In the genomic region with DNA sequence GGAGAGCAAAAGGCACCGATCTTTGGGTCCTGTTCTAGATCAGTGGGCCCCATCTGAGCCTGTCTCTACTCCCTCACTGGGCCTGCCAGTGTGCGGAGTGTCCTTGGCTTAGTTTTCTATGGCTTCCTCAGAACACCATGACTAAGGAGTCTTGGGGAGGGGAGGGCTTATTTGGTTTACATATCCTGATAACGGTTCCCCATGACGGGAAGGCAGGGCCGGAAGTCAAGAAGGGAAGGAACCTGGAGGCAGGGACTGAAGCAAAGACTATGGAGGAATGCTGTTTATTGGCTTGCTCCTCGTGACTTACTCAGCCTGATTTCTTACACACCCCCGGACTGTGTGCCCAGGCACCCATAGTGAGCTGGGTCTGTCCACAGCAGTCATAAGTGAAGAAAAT, we compare ENCODE assay signal across 30 mouse cellular contexts. TPM values are rescaled to one million over a fixed set of nuclear protein-coding genes. Genes with fewer than 3 reads are reported as not detected.
DNase-seq lines count a peak whose midpoint lies in the region; ATAC-seq and TF ChIP-seq lines count a peak whose summit lies in the region.
"Had no signal": no experiment of that assay in that cellular context is flagged by ENCODE, and none has a peak within 500 bp of the region (broad histone marks: within the 10 kb centered on the region; RNA-seq: fewer than 3 reads in every experiment).

No protein-coding gene starts in this region.

- H3K9ac ChIP-seq in liver, embryonic 13.5 days, result no peak overlapping the region
- H3K9ac ChIP-seq: forebrain, embryonic 13.5 days; heart, embryonic 12.5 days; heart, embryonic 15.5 days; hindbrain, embryonic 13.5 days had no signal

- WGBS in embryonic facial prominence, embryonic 10.5 days, result 94% methylated on average over 7 of the region's 7 CpGs
- 61% methylated on average over 7 of the region's 7 CpGs for WGBS in liver, embryonic 13.5 days (ENCODE audit: insufficient replicate concordance)
- 77% methylated on average over 7 of the region's 7 CpGs for WGBS in lung, adult 2 months

- H3K4me1 ChIP-seq in megakaryocyte, embryonic 14.5 days, result peaks cover 21% of the 10 kb centered on the region
- H3K4me1 ChIP-seq in embryonic facial prominence, embryonic 10.5 days, result peaks cover 22% of the 10 kb centered on the region
- H3K4me1 ChIP-seq in liver, embryonic 13.5 days (replicated peaks), result peaks cover 28% of the 10 kb centered on the region
- H3K4me1 ChIP-seq in lung, adult 2 months (ENCODE audit: control insufficient read depth, insufficient read depth, low read length), result peaks cover 7% of the 10 kb centered on the region

- ATAC-seq in megakaryocyte, adult 5-6 weeks (ENCODE audit: poor library complexity, severe bottlenecking), result no peak
- no peak for ATAC-seq in liver, embryonic 13.5 days (ENCODE audit: low read depth)
- ATAC-seq: forebrain, embryonic 13.5 days; forebrain, embryonic 16.5 days; hindbrain, embryonic 16.5 days; inflammation-experienced regulatory T-cells, adult 6 months; intestine, embryonic 16.5 days had no signal

- no peaks in the 10 kb centered on the region for H3K36me3 ChIP-seq in megakaryocyte, embryonic 14.5 days (replicated peaks; ENCODE audit: low read length)
- no peaks in the 10 kb centered on the region for H3K36me3 ChIP-seq in embryonic facial prominence, embryonic 10.5 days (replicated peaks)
- no peaks in the 10 kb centered on the region for H3K36me3 ChIP-seq in liver, embryonic 13.5 days
- H3K36me3 ChIP-seq: forebrain, embryonic 10.5 days; heart, embryonic 12.5 days; heart, embryonic 15.5 days; hindbrain, embryonic 10.5 days; hindbrain, embryonic 13.5 days had no signal

- TF ChIP-seq POLR2A in lung, adult 2 months (IDR thresholded peaks at IDR 0.05; ENCODE audit: borderline replicate concordance, extremely low read depth, low read depth, low read length), result no peak

- no peak overlapping the region for H3K4me2 ChIP-seq in liver, embryonic 13.5 days
- H3K4me2 ChIP-seq: forebrain, embryonic 13.5 days; hindbrain, embryonic 13.5 days had no signal

- peak; percentile 82 for DNase-seq in heart, adult 11 months
- DNase-seq in heart, adult 8-10 months (ENCODE audit: low spot score), result no peak
- DNase-seq in embryonic facial prominence, embryonic 10.5 days (ENCODE audit: low spot score), result peak; percentile 5
- peak; percentile 6 for DNase-seq in liver, embryonic 13.5 days
- no peak for DNase-seq in right cerebral cortex, adult 18-20 months
- DNase-seq in lung, adult 2 months, result no peak
- DNase-seq: adrenal gland, adult 2 months; B cell, adult 2 months; cerebellum, adult 18-20 months; cerebellum, adult 9-11 months; cerebellum, postnatal 25 days; embryo, embryonic 11 days; gastrocnemius, postnatal 10 days; gastrocnemius, postnatal 36 days; heart, postnatal 10 days; heart, postnatal 36 days had no signal

- no peak overlapping the region for H3K27ac ChIP-seq in embryonic facial prominence, embryonic 10.5 days (replicated peaks)
- H3K27ac ChIP-seq in liver, embryonic 13.5 days, result no peak overlapping the region
- H3K27ac ChIP-seq: forebrain, embryonic 10.5 days; forebrain, embryonic 13.5 days; hindbrain, embryonic 10.5 days; hindbrain, embryonic 13.5 days had no signal

- peaks cover 17% of the 10 kb centered on the region for H3K9me3 ChIP-seq in megakaryocyte, embryonic 14.5 days
- H3K9me3 ChIP-seq in embryonic facial prominence, embryonic 10.5 days, result peaks cover 7% of the 10 kb centered on the region; the same call in 1 of the 2 replicates
- no peaks in the 10 kb centered on the region for H3K9me3 ChIP-seq in liver, embryonic 13.5 days (replicated peaks)
- H3K9me3 ChIP-seq: forebrain, embryonic 10.5 days; forebrain, embryonic 13.5 days; heart, embryonic 15.5 days; hindbrain, embryonic 10.5 days had no signal

- H3K4me3 ChIP-seq in megakaryocyte, embryonic 14.5 days (replicated peaks), result peak overlapping the region; percentile 43
- no peak overlapping the region for H3K4me3 ChIP-seq in embryonic facial prominence, embryonic 10.5 days
- no peak overlapping the region for H3K4me3 ChIP-seq in liver, embryonic 13.5 days (replicated peaks)
- no peak overlapping the region for H3K4me3 ChIP-seq in lung, adult 2 months (replicated peaks; ENCODE audit: extremely low read depth, low read depth, low read length)
- H3K4me3 ChIP-seq: forebrain, embryonic 10.5 days; forebrain, embryonic 13.5 days; heart, embryonic 12.5 days; heart, embryonic 15.5 days; hindbrain, embryonic 10.5 days; hindbrain, embryonic 13.5 days had no signal

- TF ChIP-seq CTCF in lung, adult 2 months (IDR thresholded peaks at IDR 0.05; ENCODE audit: insufficient read depth, low read length), result no peak

- H3K27me3 ChIP-seq in megakaryocyte, embryonic 14.5 days (replicated peaks), result no peaks in the 10 kb centered on the region
- no peaks in the 10 kb centered on the region for H3K27me3 ChIP-seq in embryonic facial prominence, embryonic 10.5 days (replicated peaks; ENCODE audit: low read depth, poor library complexity, severe bottlenecking)
- no peaks in the 10 kb centered on the region for H3K27me3 ChIP-seq in liver, embryonic 13.5 days
- H3K27me3 ChIP-seq: CH12.LX; heart, embryonic 12.5 days; heart, embryonic 15.5 days; hindbrain, embryonic 13.5 days had no signal

RNA-seq across cellular contexts. Expression of a gene that starts 1.4 kb away (rescaled TPM):
- 1 to 10 TPM; 4.8 to 6.6 (median 5.6) TPM for total RNA-seq in heart, adult 8-10 months (2022)
- polyA plus RNA-seq in megakaryocyte, embryonic 14.5 days (2012; ENCODE audit: insufficient read depth, low replicate concordance), result 7.9 and 11.8 TPM in 2 replicates
- total RNA-seq in megakaryocyte, adult 5-6 weeks (2015), result 0.16 and 0.58 TPM in 2 replicates
- 0.24 and 0.66 TPM in 2 replicates for total RNA-seq in megakaryocyte, adult 5-6 weeks (2017)
- polyA plus RNA-seq in embryonic facial prominence, embryonic 10.5 days (2016; fragmentation: Nextera tagmentation; extraction: Ambion mirVana), result 5.4 and 5.8 TPM in 2 replicates
- polyA plus RNA-seq in liver, embryonic 13.5 days (2015; fragmentation: Nextera tagmentation; extraction: Ambion mirVana), result 3.3 and 3.4 TPM in 2 replicates
- polyA plus RNA-seq in lung, adult 2 months (2012; rRNA removed), result 1.7 and 1.8 TPM in 2 replicates
- total RNA-seq: MEL had no signal

Comparison
In these comparisons a context has a peak if more than half of its experiments do, and no peak if none do; other contexts are left out.
1. DNase-seq: peak in heart, adult 11 months (single experiment), embryonic facial prominence, embryonic 10.5 days (single experiment) and liver, embryonic 13.5 days (single experiment); none in heart, adult 8-10 months (single experiment), right cerebral cortex, adult 18-20 months (single experiment) and lung, adult 2 months (single experiment).